Mouse (Mus musculus) midbrain, embryonic 12.5 days (tissue): ENCODE results near the gene Trp53i13. TPM values are rescaled to one million over a fixed set of nuclear protein-coding genes. Genes with fewer than 3 reads are reported as not detected.
"Not testable (repeated sequence)": the region's sequence is repeated elsewhere in the genome, so short reads cannot be mapped to it uniquely, and the experiment has no call there.

Experiments used
- ATAC-seq: fragments of 200-750 bp; cut with Nextera tagmentation; 2 replicates; pipeline ENCODE4 v1.8.0; 2017; ENCODE audit warnings: low read depth, moderate TSS enrichment, moderate library complexity; ENCODE audit not compliant: low FRiP score
- H3K27ac ChIP-seq: fragments of 300-500 bp; sonication (generic); replicated peaks from 2 replicates; pipeline ENCODE4 v1.5.1; 2016; ENCODE audit warnings: mild to moderate bottlenecking
- H3K27me3 ChIP-seq: fragments of 300-500 bp; sonication (generic); 2 replicates; pipeline ENCODE4 v1.6.1; 2016; ENCODE audit warnings: mild to moderate bottlenecking
- H3K36me3 ChIP-seq: fragments of 300-500 bp; sonication (generic); 2 replicates; pipeline ENCODE4 v1.6.1; 2016
- H3K4me1 ChIP-seq: fragments of 300-500 bp; sonication (generic); 2 replicates; pipeline ENCODE4 v1.6.1; 2016
- H3K4me2 ChIP-seq: fragments of 300-500 bp; sonication (generic); replicated peaks from 2 replicates; pipeline ENCODE4 v1.6.1; 2016; ENCODE audit warnings: mild to moderate bottlenecking, moderate library complexity
- H3K4me3 ChIP-seq: fragments of 300-500 bp; sonication (generic); 2 replicates; pipeline ENCODE4 v1.5.1; 2016; ENCODE audit warnings: mild to moderate bottlenecking
- H3K9ac ChIP-seq: fragments of 300-500 bp; sonication (generic); replicated peaks from 2 replicates; pipeline ENCODE4 v1.6.1; 2016; ENCODE audit warnings: mild to moderate bottlenecking, moderate library complexity
- H3K9me3 ChIP-seq: fragments of 300-500 bp; sonication (generic); 2 replicates; pipeline ENCODE4 v1.6.1; 2016; ENCODE audit warnings: mild to moderate bottlenecking
- whole genome bisulfite sequencing: fragments of 180-500 bp; shearing (Covaris S2); methylation state at CpG from one replicate; pipeline ENCODE4 v1.1.7; 2016; 5-methylcytosine and 5-hydroxymethylcytosine counted together
- polyA plus RNA-seq: library from polyadenylated mRNA; unstranded; fragments of >200 nt; fragmentation: Nextera tagmentation; extraction: Ambion mirVana; gene quantifications from 2 replicates; pipeline ENCODE4 v1.2.1, GENCODE M21; 2016

Gene Trp53i13
- polyA plus RNA-seq, result 28.8 and 31.3 TPM in 2 replicates

GRCm38 (mm10) chr11:77515637-77516552 lies at the start of gene Trp53i13:
Gene Trp53i13 (minus strand): TSS chr11:77515980.
- H3K36me3 ChIP-seq, result no peaks in the 10 kb centered on the region
- H3K4me1 ChIP-seq, result peaks cover 54% of the 10 kb centered on the region
- ATAC-seq, result peak; percentile 3; the same call in 1 of the 2 replicates

GRCm38 (mm10) chr11:77545261-77545660 lies 29.5 kb upstream of the Trp53i13 start:
- Histone ChIP-seq H3K9me3 (no peaks in the 10 kb centered on the region), H3K27me3 (no peaks in the 10 kb centered on the region), H3K4me3 (no peak overlapping the region), H3K4me2 (no peak overlapping the region), H3K4me1 (no peaks in the 10 kb centered on the region), H3K27ac (no peak overlapping the region), H3K36me3 (peaks cover 76% of the 10 kb centered on the region), H3K9ac (no peak overlapping the region)
- ATAC-seq, result no peak
- WGBS, result 95% methylated on average over 7 of the region's 7 CpGs

More at GRCm38 (mm10) chr11:77515637-77516552, at the start of gene Trp53i13:
- WGBS, result 6% methylated on average over 39 of the region's 39 CpGs
- H3K4me2 ChIP-seq, result peak within 1 kb of the TSS; percentile 93
- H3K9me3 ChIP-seq, result no peaks in the 10 kb centered on the region
- peak within 1 kb of the TSS; percentile 62 for H3K4me3 ChIP-seq
- H3K9ac ChIP-seq, result peak within 1 kb of the TSS; percentile 60
- peak within 1 kb of the TSS; percentile 36; the same call in 1 of the 2 replicates for H3K27ac ChIP-seq
- peaks cover 53% of the 10 kb centered on the region for H3K27me3 ChIP-seq

GRCm38 (mm10) chr11:77532202-77532846 lies 16.5 kb upstream of the Trp53i13 start:
- 95% methylated on average over 4 of the region's 4 CpGs for WGBS
- H3K9me3 ChIP-seq, result no peaks in the 10 kb centered on the region
- H3K4me3 ChIP-seq, result no peak overlapping the region
- no peaks in the 10 kb centered on the region for H3K27me3 ChIP-seq
- no peak for ATAC-seq
- H3K9ac ChIP-seq, result no peak overlapping the region
- H3K36me3 ChIP-seq, result peaks cover 15% of the 10 kb centered on the region; the same call in 1 of the 2 replicates
- no peaks in the 10 kb centered on the region for H3K4me1 ChIP-seq
- H3K27ac ChIP-seq, result no peak overlapping the region
- no peak overlapping the region for H3K4me2 ChIP-seq

GRCm38 (mm10) chr11:77530862-77531261 lies 15.1 kb upstream of the Trp53i13 start:
- Histone ChIP-seq H3K4me3 (no peak overlapping the region), H3K9me3 (no peaks in the 10 kb centered on the region), H3K27me3 (no peaks in the 10 kb centered on the region), H3K9ac (no peak overlapping the region), H3K4me2 (no peak overlapping the region), H3K4me1 (no peaks in the 10 kb centered on the region), H3K36me3 (0 out of 2 replicates have a peak, but pooled peaks cover 8% of the 10 kb centered on the region), H3K27ac (no peak overlapping the region)
- WGBS, result 96% methylated on average over 2 of the region's 2 CpGs
- ATAC-seq, result no peak

- H3K27ac ChIP-seq, result no peak overlapping the region
- no peak overlapping the region for H3K4me2 ChIP-seq
- ATAC-seq, result no peak
- 88% methylated on average over 3 of the region's 3 CpGs for WGBS
- no peaks in the 10 kb centered on the region for H3K27me3 ChIP-seq
- no peaks in the 10 kb centered on the region for H3K4me1 ChIP-seq
- H3K4me3 ChIP-seq, result no peak overlapping the region
- H3K9me3 ChIP-seq, result no peaks in the 10 kb centered on the region
- 0 out of 2 replicates have a peak, but pooled peaks cover 3% of the 10 kb centered on the region for H3K36me3 ChIP-seq
- H3K9ac ChIP-seq, result no peak overlapping the region
These were observed 13.9 kb upstream of the Trp53i13 start for GRCm38 (mm10) chr11:77529644-77530043.

- H3K27me3 ChIP-seq, H3K36me3 ChIP-seq, ATAC-seq, H3K4me1 ChIP-seq, H3K4me3 ChIP-seq, H3K9me3 ChIP-seq, H3K4me2 ChIP-seq, H3K27ac ChIP-seq, H3K9ac ChIP-seq: not testable (repeated sequence)
- WGBS, result 89% methylated on average over 3 of the region's 3 CpGs
These were observed 12.6 kb upstream of the Trp53i13 start for GRCm38 (mm10) chr11:77528420-77528819.

GRCm38 (mm10) chr11:77525804-77526486 lies 10.2 kb upstream of the Trp53i13 start:
- Histone ChIP-seq H3K4me3 (no peak overlapping the region), H3K9ac (no peak overlapping the region), H3K27me3 (no peaks in the 10 kb centered on the region), H3K36me3 (no peaks in the 10 kb centered on the region), H3K9me3 (no peaks in the 10 kb centered on the region), H3K4me1 (peaks cover 3% of the 10 kb centered on the region; the same call in 1 of the 2 replicates), H3K27ac (no peak overlapping the region), H3K4me2 (no peak overlapping the region)
- 85% methylated on average over 3 of the region's 3 CpGs for WGBS
- ATAC-seq, result no peak

GRCm38 (mm10) chr11:77520601-77521529 lies 5.1 kb upstream of the Trp53i13 start:
- Histone ChIP-seq H3K4me2 (no peak overlapping the region), H3K36me3 (no peaks in the 10 kb centered on the region), H3K27me3 (peaks cover 25% of the 10 kb centered on the region), H3K9ac (no peak overlapping the region), H3K27ac (no peak overlapping the region), H3K4me1 (peaks cover 24% of the 10 kb centered on the region), H3K9me3 (no peaks in the 10 kb centered on the region), H3K4me3 (no peak overlapping the region)
- no peak for ATAC-seq
- 49% methylated on average over 5 of the region's 5 CpGs for WGBS

- 0 out of 2 replicates have a peak within 1 kb of the TSS, but pooled peaks have one; percentile 6 for H3K27ac ChIP-seq
- peaks cover 42% of the 10 kb centered on the region for H3K4me1 ChIP-seq
- peaks cover 42% of the 10 kb centered on the region for H3K27me3 ChIP-seq
- WGBS, result 83% methylated on average over 5 of the region's 5 CpGs
- H3K4me3 ChIP-seq, result no peak within 1 kb of the TSS
- H3K4me2 ChIP-seq, result no peak within 1 kb of the TSS
- H3K36me3 ChIP-seq, result no peaks in the 10 kb centered on the region
- no peaks in the 10 kb centered on the region for H3K9me3 ChIP-seq
- no peak for ATAC-seq
- H3K9ac ChIP-seq, result no peak within 1 kb of the TSS
These were observed 3.3 kb upstream of the Trp53i13 start, which contains the start of gene Gm10392 for GRCm38 (mm10) chr11:77519043-77519442. Gene Gm10392 (minus strand): TSS chr11:77519198.

- peaks cover 49% of the 10 kb centered on the region for H3K27me3 ChIP-seq
- no peak overlapping the region for H3K9ac ChIP-seq
- H3K4me2 ChIP-seq, result no peak overlapping the region
- no peaks in the 10 kb centered on the region for H3K36me3 ChIP-seq
- peaks cover 49% of the 10 kb centered on the region for H3K4me1 ChIP-seq
- WGBS, result 80% methylated on average over 27 of the region's 27 CpGs
- no peak overlapping the region for H3K4me3 ChIP-seq
- no peak overlapping the region for H3K27ac ChIP-seq
- ATAC-seq, result no peak
- no peaks in the 10 kb centered on the region for H3K9me3 ChIP-seq
These were observed 2.4 kb upstream of the Trp53i13 start for GRCm38 (mm10) chr11:77518051-77518798.
